Mouse (Mus musculus) heart, embryonic 14.5 days (tissue): ENCODE measurements at regions not wholly inside any gene's neighbourhood (a gene's known extent, or its start where the extent isn't known, plus 50 kb on each side); places are given as distances from the start of the nearest gene placed in this dataset.
A peak's percentile ranks its signal among the peaks of the same experiment; 100 is the strongest.
"Not testable (repeated sequence)": the region's sequence is repeated elsewhere in the genome, so short reads cannot be mapped to it uniquely, and the experiment has no call there.

ENCODE experiments used
- ATAC-seq: fragments of 200-750 bp; cut with Nextera tagmentation; 2 replicates; pipeline ENCODE4 v1.8.0; 2017; ENCODE audit warnings: low read depth, moderate TSS enrichment; ENCODE audit not compliant: insufficient number of reproducible peaks, insufficient read depth, low FRiP score
- H3K27ac ChIP-seq, 2 experiments: fragments of 200-500 bp in 1 of 2; fragments of 300-500 bp in 1 of 2; sonication (generic) in 1 of 2; replicated peaks in 1 of 2; 2 replicates each; pipeline ENCODE4 v1.5.1; 2012 to 2014; ENCODE audit warnings: low read depth in 2 of 2, low read length in 2 of 2, control low read depth in 1 of 2, mild to moderate bottlenecking in 1 of 2, mixed read lengths in 1 of 2; ENCODE audit not compliant: control insufficient read depth in 1 of 2, insufficient read depth in 1 of 2
- H3K27me3 ChIP-seq: fragments of 300-500 bp; sonication (generic); 2 replicates; pipeline ENCODE4 v1.6.1; 2014; ENCODE audit warnings: mild to moderate bottlenecking, low read length, control low read depth; ENCODE audit not compliant: control insufficient read depth, insufficient read depth
- H3K36me3 ChIP-seq: fragments of 300-500 bp; sonication (generic); 2 replicates; pipeline ENCODE4 v1.6.1; 2014; ENCODE audit warnings: mild to moderate bottlenecking, control low read depth, low read length, mixed read lengths; ENCODE audit not compliant: control insufficient read depth, insufficient read depth
- H3K4me1 ChIP-seq, 2 experiments: fragments of 200-500 bp in 1 of 2; fragments of 300-500 bp in 1 of 2; sonication (generic) in 1 of 2; 2 replicates each; pipeline ENCODE4 v1.6.1; 2012 to 2014; ENCODE audit warnings: low read length in 2 of 2, control low read depth in 1 of 2, mixed read lengths in 1 of 2; ENCODE audit not compliant: control insufficient read depth in 2 of 2, insufficient read depth in 2 of 2
- H3K4me2 ChIP-seq: fragments of 300-500 bp; sonication (generic); 2 replicates; pipeline ENCODE4 v1.6.1; 2014; ENCODE audit warnings: mild to moderate bottlenecking, low read length
- H3K4me3 ChIP-seq, 2 experiments: fragments of 200-500 bp in 1 of 2; fragments of 300-500 bp in 1 of 2; sonication (generic) in 1 of 2; 2 replicates each; pipeline ENCODE4 v1.5.1; 2012 to 2014; ENCODE audit warnings: low read length in 2 of 2, mild to moderate bottlenecking in 2 of 2, control low read depth in 1 of 2, low read depth in 1 of 2, moderate library complexity in 1 of 2; ENCODE audit not compliant: control insufficient read depth in 1 of 2, insufficient read depth in 1 of 2
- H3K9ac ChIP-seq: fragments of 300-500 bp; sonication (generic); 2 replicates; pipeline ENCODE4 v1.6.1; 2014; ENCODE audit warnings: mild to moderate bottlenecking, low read length
- H3K9me3 ChIP-seq: fragments of 300-500 bp; sonication (generic); 2 replicates; pipeline ENCODE4 v1.6.1; 2016; ENCODE audit warnings: low read length, control low read depth; ENCODE audit not compliant: control insufficient read depth
- WGBS: fragments of 180-500 bp; shearing (Covaris S2); extraction: QIAGEN DNeasy Blood & Tissue Kit; methylation state at CpG from one replicate; pipeline ENCODE4 v1.1.7; 2014; 5-methylcytosine and 5-hydroxymethylcytosine counted together

DNA sequence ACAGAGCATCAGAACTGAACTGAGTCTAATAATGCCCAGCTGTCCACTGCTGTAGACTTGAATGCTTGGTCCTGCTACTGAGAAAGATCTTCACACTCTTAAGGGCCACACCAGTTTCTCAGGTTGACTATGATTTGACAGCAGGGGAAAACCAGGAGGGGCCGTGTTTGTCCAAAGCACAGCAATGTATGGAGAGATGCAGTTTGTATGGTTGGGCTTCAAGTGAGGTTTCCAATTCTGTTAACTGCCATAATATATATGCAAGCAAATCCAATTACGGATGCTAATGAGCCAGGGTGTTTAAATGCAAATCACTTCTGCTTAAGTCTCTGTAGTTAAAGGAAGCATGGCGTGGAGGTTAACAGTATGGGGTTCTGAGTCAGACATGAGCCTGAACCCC lies 157.2 kb upstream of the 1700056E22Rik start:
- Histone ChIP-seq H3K4me1 (peaks cover 6 to 10% of the 10 kb centered on the region in 2 experiments; a peak in 3 of 4 replicates), H3K4me3 (no peak overlapping the region), H3K9me3 (no peaks in the 10 kb centered on the region), H3K27me3 (no peaks in the 10 kb centered on the region), H3K4me2 (no peak overlapping the region), H3K9ac (no peak overlapping the region), H3K27ac (no peak overlapping the region), H3K36me3 (no peaks in the 10 kb centered on the region)
- 86% methylated on average over 3 of the region's 3 CpGs for WGBS
- no peak for ATAC-seq

DNA sequence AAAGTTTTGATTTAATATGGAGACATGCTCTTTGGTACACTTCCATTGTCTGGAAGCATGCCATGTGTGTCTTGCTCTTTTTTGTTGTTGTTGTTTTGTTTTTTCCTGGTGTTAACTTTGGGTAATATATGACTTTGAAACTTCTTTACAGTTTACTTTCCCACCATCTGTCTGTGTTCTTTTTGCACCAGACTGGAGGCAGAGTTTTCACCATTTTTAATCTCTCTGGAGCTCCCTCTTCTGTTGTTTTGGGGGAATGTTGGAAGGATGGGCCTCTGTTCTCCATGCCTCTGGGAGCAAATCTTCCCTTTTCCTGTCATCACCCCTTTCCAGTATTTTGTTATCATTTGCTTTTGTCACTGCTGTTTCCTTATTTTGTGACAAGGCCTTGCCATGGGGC lies 153.5 kb upstream of the 1700056E22Rik start:
- Histone ChIP-seq H3K4me1 (peaks cover 0 to 2% of the 10 kb centered on the region in 2 experiments; a peak in 1 of 4 replicates), H3K36me3 (no peaks in the 10 kb centered on the region), H3K4me3 (no peak overlapping the region), H3K27ac (no peak overlapping the region), H3K9ac (no peak overlapping the region), H3K27me3 (no peaks in the 10 kb centered on the region), H3K9me3 (no peaks in the 10 kb centered on the region), H3K4me2 (no peak overlapping the region)
- ATAC-seq = no peak

DNA sequence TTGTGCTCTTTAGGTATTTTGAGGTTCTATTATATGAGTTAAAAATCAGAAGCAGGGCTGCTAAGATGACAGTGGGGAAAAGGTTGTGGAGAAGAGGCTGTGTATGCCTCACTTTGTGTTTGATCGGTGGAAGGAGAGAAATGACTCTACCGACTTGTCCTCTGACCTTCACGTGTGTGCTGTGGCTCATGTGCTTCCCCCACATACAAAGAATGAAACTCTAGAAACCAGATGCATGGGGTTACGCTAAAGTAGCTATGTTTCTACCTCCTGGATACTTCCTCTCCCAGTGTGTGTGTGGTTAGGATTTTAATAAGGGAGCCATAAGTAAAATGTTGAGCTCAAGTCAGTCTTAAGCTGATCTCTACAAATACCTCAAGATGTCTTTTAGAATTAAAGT lies 148.1 kb upstream of the 1700056E22Rik start:
- H3K4me2 ChIP-seq = no peak overlapping the region
- H3K27me3 ChIP-seq = no peaks in the 10 kb centered on the region
- no peaks in the 10 kb centered on the region for H3K4me1 ChIP-seq
- H3K9ac ChIP-seq = no peak overlapping the region
- H3K27ac ChIP-seq = no peak overlapping the region
- H3K36me3 ChIP-seq = no peaks in the 10 kb centered on the region
- WGBS = 86% methylated on average over 4 of the region's 4 CpGs
- H3K9me3 ChIP-seq = no peaks in the 10 kb centered on the region
- H3K4me3 ChIP-seq = no peak overlapping the region
- no peak for ATAC-seq

DNA sequence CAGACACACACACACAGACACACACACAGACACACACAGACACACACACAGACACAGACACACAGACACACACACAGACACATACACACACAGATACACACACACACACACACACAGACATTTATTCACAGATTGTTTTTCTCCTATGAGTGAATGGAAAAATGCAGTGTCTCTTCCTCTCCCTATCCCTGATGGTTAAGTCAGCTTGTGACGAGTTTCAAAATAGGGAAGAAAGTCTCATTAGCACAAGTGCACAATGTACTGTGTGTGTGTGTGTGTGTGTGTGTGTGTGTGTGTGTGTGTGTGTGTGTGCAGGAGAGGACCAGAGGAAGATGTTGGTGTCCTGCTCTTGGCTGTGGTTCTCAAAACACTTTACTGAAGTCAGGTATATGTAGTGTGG lies 140.3 kb upstream of the 1700056E22Rik start:
- H3K9me3 ChIP-seq, H3K9ac ChIP-seq, H3K4me3 ChIP-seq, H3K36me3 ChIP-seq, ATAC-seq, H3K27me3 ChIP-seq, H3K4me2 ChIP-seq: not testable (repeated sequence)
- WGBS = 81% methylated on average over 1 of the region's 1 CpGs
- Histone ChIP-seq H3K4me1 (peaks cover 17 to 46% of the 10 kb centered on the region in 2 experiments), H3K27ac (peak overlapping the region in 1 of 2 experiments; percentile 77; a peak in 2 of 4 replicates)

DNA sequence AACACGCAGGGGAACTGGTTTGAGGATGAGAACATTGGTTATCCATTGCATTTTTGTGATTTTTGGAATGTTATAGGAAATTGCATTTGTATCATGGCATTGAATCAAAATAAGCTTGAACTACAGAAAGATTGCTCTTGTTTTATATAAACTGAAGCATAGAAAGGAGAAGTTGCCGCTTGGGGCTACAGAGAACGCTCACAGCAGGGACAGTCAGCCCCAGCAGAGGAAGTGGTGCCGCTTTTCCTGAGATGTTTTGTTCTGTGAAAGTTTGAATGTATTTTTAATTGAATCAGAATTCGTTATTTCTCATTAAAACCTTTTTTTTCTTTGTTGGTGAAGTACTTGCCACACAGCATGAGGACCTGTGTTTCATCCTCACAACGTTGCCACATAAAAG lies 139.6 kb upstream of the 1700056E22Rik start:
- Histone ChIP-seq H3K27me3 (no peaks in the 10 kb centered on the region), H3K4me3 (no peak overlapping the region), H3K4me1 (peaks cover 17 to 46% of the 10 kb centered on the region in 2 experiments), H3K27ac (peak overlapping the region in 1 of 2 experiments; percentile 77), H3K4me2 (peak overlapping the region; percentile 14; the same call in 1 of the 2 replicates), H3K9me3 (no peaks in the 10 kb centered on the region), H3K9ac (no peak overlapping the region), H3K36me3 (no peaks in the 10 kb centered on the region)
- WGBS = 77% methylated on average over 6 of the region's 6 CpGs
- no peak for ATAC-seq

DNA sequence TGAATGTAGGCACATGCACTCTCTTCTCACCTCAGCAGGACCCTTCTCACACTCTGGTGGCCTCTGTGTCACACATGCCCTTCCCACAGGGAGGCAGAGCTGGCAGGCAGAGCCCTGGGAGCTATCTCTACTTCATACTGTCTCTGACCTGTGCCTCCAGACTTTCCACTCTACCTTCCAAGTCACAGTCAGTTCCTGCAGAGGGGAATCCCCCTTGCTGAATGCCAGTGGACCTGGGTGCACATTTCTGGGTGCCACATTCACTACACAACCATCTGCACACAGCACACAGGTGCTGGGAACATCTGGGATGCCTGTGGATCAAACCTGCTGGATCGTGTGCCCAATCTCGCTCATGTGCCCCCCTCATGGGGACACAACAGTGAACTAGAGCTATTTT lies 138.9 kb upstream of the 1700056E22Rik start:
- Histone ChIP-seq H3K4me2 (peak overlapping the region; percentile 14; the same call in 1 of the 2 replicates), H3K27me3 (no peaks in the 10 kb centered on the region), H3K36me3 (no peaks in the 10 kb centered on the region), H3K9me3 (no peaks in the 10 kb centered on the region), H3K4me1 (peaks cover 17 to 46% of the 10 kb centered on the region in 2 experiments), H3K27ac (peak overlapping the region; percentile 69 to 77), H3K4me3 (no peak overlapping the region), H3K9ac (no peak overlapping the region)
- 45% methylated on average over 2 of the region's 2 CpGs for WGBS
- no peak for ATAC-seq

DNA sequence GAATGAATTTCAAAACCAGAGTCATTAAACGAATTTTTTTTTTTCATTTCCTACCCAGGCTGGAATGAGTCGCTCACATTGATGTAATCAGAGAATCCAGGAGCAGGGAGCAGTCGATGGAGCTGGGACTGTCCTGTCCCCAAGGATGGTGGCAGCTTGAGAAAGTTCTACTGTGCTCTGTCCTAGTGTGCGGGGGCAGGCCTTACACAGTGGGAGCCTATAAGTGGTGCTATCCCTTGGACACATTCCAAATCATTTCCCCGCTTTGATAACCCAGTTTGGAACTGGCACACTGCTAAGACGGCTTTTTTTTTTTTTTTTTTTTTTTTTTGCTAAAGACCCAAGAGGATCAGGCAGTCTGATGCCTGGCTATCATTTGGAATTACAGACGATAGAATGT lies 137.5 kb upstream of the 1700056E22Rik start:
- WGBS = 18% methylated on average over 7 of the region's 7 CpGs
- peak overlapping the region; percentile 58 for H3K9ac ChIP-seq
- H3K4me1 ChIP-seq = peaks cover 17 to 46% of the 10 kb centered on the region in 2 experiments
- peak overlapping the region; percentile 56 for H3K4me2 ChIP-seq
- no peaks in the 10 kb centered on the region for H3K27me3 ChIP-seq
- no peaks in the 10 kb centered on the region for H3K36me3 ChIP-seq
- ATAC-seq = peak; percentile 72
- H3K9me3 ChIP-seq = no peaks in the 10 kb centered on the region
- no peak overlapping the region for H3K4me3 ChIP-seq
- peak overlapping the region; percentile 89 to 94 for H3K27ac ChIP-seq

DNA sequence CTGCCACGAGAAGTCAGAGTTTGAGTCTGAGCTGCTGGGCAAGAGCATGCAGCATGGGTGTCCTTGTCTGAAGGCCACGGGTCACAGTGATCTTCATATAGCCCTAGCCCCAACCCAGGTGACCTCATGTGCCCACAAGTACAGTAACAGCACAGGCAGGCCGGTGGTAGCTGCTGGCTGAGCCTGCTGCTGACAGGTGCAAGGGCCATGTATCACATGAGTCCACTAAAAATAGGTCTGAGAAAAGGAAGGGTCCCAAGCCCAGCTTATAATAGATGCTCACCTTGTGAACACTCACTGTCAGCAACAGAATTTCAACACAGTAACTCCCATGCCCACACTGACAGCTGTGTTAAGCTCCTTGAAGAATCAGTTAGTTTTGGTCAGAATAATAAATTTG lies 136.8 kb upstream of the 1700056E22Rik start:
- WGBS = 35% methylated on average over 3 of the region's 3 CpGs
- Histone ChIP-seq H3K4me3 (no peak overlapping the region), H3K4me1 (peaks cover 17 to 46% of the 10 kb centered on the region in 2 experiments), H3K9me3 (no peaks in the 10 kb centered on the region), H3K36me3 (no peaks in the 10 kb centered on the region), H3K27me3 (no peaks in the 10 kb centered on the region), H3K27ac (peak overlapping the region; percentile 89 to 94), H3K4me2 (peak overlapping the region; percentile 56), H3K9ac (peak overlapping the region; percentile 58)
- peak; percentile 91 for ATAC-seq
